Mouse (Mus musculus) liver, postnatal 0 days (tissue): Measurements from ENCODE around the gene Tert. TPM values are rescaled to one million over a fixed set of nuclear protein-coding genes. Genes with fewer than 3 reads are reported as not detected.

ENCODE experiments used
- ATAC-seq: fragments of 200-750 bp; cut with Nextera tagmentation; 2 replicates; pipeline ENCODE4 v1.8.0; 2017; ENCODE audit warnings: mild to moderate bottlenecking, moderate library complexity
- DNase-seq: peaks from one replicate; pipeline ENCODE4 v3.0.0-alpha.2; 2016
- H3K27ac ChIP-seq: fragments of 300-500 bp; sonication (generic); 2 replicates; pipeline ENCODE4 v1.5.1; 2014; ENCODE audit warnings: antibody characterized with exemption, moderate library complexity, mild to moderate bottlenecking, low read depth
- H3K27me3 ChIP-seq: fragments of 300-500 bp; sonication (generic); 2 replicates; pipeline ENCODE4 v1.6.1; 2014; ENCODE audit warnings: low read length, control low read depth, mixed read lengths; ENCODE audit not compliant: insufficient read depth
- H3K36me3 ChIP-seq: fragments of 300-500 bp; sonication (generic); replicated peaks from 2 replicates; pipeline ENCODE4 v1.6.1; 2014; ENCODE audit warnings: mild to moderate bottlenecking, control low read depth, low read length, moderate library complexity, mixed read lengths; ENCODE audit not compliant: insufficient read depth
- H3K4me1 ChIP-seq: fragments of 300-500 bp; sonication (generic); 2 replicates; pipeline ENCODE4 v1.6.1; 2014; ENCODE audit warnings: antibody characterized with exemption, mild to moderate bottlenecking, control low read depth; ENCODE audit not compliant: insufficient read depth
- H3K4me2 ChIP-seq: fragments of 300-500 bp; sonication (generic); 2 replicates; pipeline ENCODE4 v1.6.1; 2014; ENCODE audit warnings: low read depth, mild to moderate bottlenecking, low read length, moderate library complexity, mixed read lengths
- H3K4me3 ChIP-seq: fragments of 300-500 bp; sonication (generic); 2 replicates; pipeline ENCODE4 v1.5.1; 2014; ENCODE audit warnings: low read depth, low read length
- H3K9ac ChIP-seq: fragments of 300-500 bp; sonication (generic); replicated peaks from 2 replicates; pipeline ENCODE4 v1.6.1; 2014; ENCODE audit warnings: mild to moderate bottlenecking, moderate library complexity
- H3K9me3 ChIP-seq: fragments of 300-500 bp; sonication (generic); 2 replicates; pipeline ENCODE4 v1.6.1; 2016; ENCODE audit warnings: mild to moderate bottlenecking, control low read depth, low read length, mixed read lengths
- CTCF ChIP-seq: sonication (generic); IDR thresholded peaks from 2 replicates; pipeline ENCODE4 v1.5.1; 2016; ENCODE audit warnings: antibody characterized with exemption, low read depth
- EP300 ChIP-seq: IDR thresholded peaks from 2 replicates; pipeline ENCODE4 v1.6.1; 2016; ENCODE audit warnings: antibody characterized with exemption, low read depth, mild to moderate bottlenecking
- WGBS: fragments of 180-500 bp; shearing (Covaris S2); extraction: QIAGEN DNeasy Blood & Tissue Kit; methylation state at CpG from one replicate; pipeline ENCODE4 v1.1.7; 2014; ENCODE audit not compliant: insufficient replicate concordance; 5-methylcytosine and 5-hydroxymethylcytosine counted together
- polyA plus RNA-seq: library from polyadenylated mRNA; unstranded; fragments of >200 nt; fragmentation: Nextera tagmentation; extraction: Ambion mirVana; gene quantifications from 2 replicates; pipeline ENCODE4 v1.2.1, GENCODE M21; 2015

Tert gene
- polyA plus RNA-seq, 1 experiment from 2014 or later = 0.29 TPM

- no peak for TF ChIP-seq EP300
- peak; percentile 90 for TF ChIP-seq CTCF
- Histone ChIP-seq H3K27ac (peak overlapping the region; percentile 74), H3K27me3 (no peaks in the 10 kb centered on the region), H3K9ac (no peak overlapping the region), H3K36me3 (no peaks in the 10 kb centered on the region), H3K4me1 (peaks cover 14% of the 10 kb centered on the region), H3K4me2 (peak overlapping the region; percentile 18), H3K4me3 (no peak overlapping the region), H3K9me3 (no peaks in the 10 kb centered on the region)
- 22% methylated on average over 10 of the region's 10 CpGs for WGBS
- peak; percentile 97 for ATAC-seq
- peak; percentile 84 for DNase-seq
Observed at GRCm38 (mm10) chr13:73692249-73692868, 65.6 kb downstream of the Tert start.

GRCm38 (mm10) chr13:73693333-73693732, 66.6 kb downstream of the Tert start:
- no peak for ATAC-seq
- H3K9ac ChIP-seq = no peak overlapping the region
- no peak for TF ChIP-seq EP300
- no peak overlapping the region for H3K4me3 ChIP-seq
- no peak overlapping the region for H3K27ac ChIP-seq
- H3K4me2 ChIP-seq = no peak overlapping the region
- no peak for DNase-seq
- H3K4me1 ChIP-seq = peaks cover 14% of the 10 kb centered on the region
- no peaks in the 10 kb centered on the region for H3K36me3 ChIP-seq
- H3K27me3 ChIP-seq = no peaks in the 10 kb centered on the region
- no peaks in the 10 kb centered on the region for H3K9me3 ChIP-seq
- 58% methylated on average over 2 of the region's 2 CpGs for WGBS

GRCm38 (mm10) chr13:73694972-73695371, 68.3 kb downstream of the Tert start:
- no peak for TF ChIP-seq EP300
- TF ChIP-seq CTCF = no peak
- ATAC-seq (no peak), DNase-seq (no peak)
- peaks cover 14% of the 10 kb centered on the region for H3K4me1 ChIP-seq
- WGBS = 48% methylated on average over 1 of the region's 1 CpGs
- no peaks in the 10 kb centered on the region for H3K9me3 ChIP-seq
- H3K4me2 ChIP-seq = no peak overlapping the region
- H3K9ac ChIP-seq = no peak overlapping the region
- no peaks in the 10 kb centered on the region for H3K36me3 ChIP-seq
- no peaks in the 10 kb centered on the region for H3K27me3 ChIP-seq
- no peak overlapping the region for H3K4me3 ChIP-seq
- H3K27ac ChIP-seq = no peak overlapping the region

- ATAC-seq = no peak
- H3K9me3 ChIP-seq = no peaks in the 10 kb centered on the region
- no peaks in the 10 kb centered on the region for H3K36me3 ChIP-seq
- H3K4me2 ChIP-seq = no peak overlapping the region
- DNase-seq = no peak
- no peak for TF ChIP-seq CTCF
- TF ChIP-seq EP300 = no peak
- no peaks in the 10 kb centered on the region for H3K27me3 ChIP-seq
- no peak overlapping the region for H3K4me3 ChIP-seq
- no peak overlapping the region for H3K9ac ChIP-seq
- 45% methylated on average over 3 of the region's 3 CpGs for WGBS
- no peak overlapping the region for H3K27ac ChIP-seq
- H3K4me1 ChIP-seq = peaks cover 13% of the 10 kb centered on the region
Observed at GRCm38 (mm10) chr13:73696529-73696928, 69.8 kb downstream of the Tert start.

Other genes starting within 250 kb of the Tert start
- 31.0 and 32.4 TPM in 2 replicates for gene Lpcat1, start 159.7 kb upstream of the Tert start, polyA plus RNA-seq
- 0.22 and 0.34 TPM in 2 replicates for gene Slc6a3, start 90.2 kb upstream of the Tert start, polyA plus RNA-seq
- gene Clptm1l, start 22.9 kb upstream of the Tert start, polyA plus RNA-seq = 49.2 and 54.3 TPM in 2 replicates
- not detected in 2 replicates for gene Slc6a18, start 51.1 kb downstream of the Tert start, polyA plus RNA-seq
- 1.3 and 1.4 TPM in 2 replicates for gene Slc6a19, start 78.0 kb downstream of the Tert start, polyA plus RNA-seq
- 6.5 and 7.0 TPM in 2 replicates for gene Slc12a7, start 106.2 kb downstream of the Tert start, polyA plus RNA-seq
- 0.13 and 0.15 TPM in 2 replicates for gene Nkd2, start 220.7 kb downstream of the Tert start, polyA plus RNA-seq